7 mouse cellular contexts compared by ENCODE assay signal in the genomic region with DNA sequence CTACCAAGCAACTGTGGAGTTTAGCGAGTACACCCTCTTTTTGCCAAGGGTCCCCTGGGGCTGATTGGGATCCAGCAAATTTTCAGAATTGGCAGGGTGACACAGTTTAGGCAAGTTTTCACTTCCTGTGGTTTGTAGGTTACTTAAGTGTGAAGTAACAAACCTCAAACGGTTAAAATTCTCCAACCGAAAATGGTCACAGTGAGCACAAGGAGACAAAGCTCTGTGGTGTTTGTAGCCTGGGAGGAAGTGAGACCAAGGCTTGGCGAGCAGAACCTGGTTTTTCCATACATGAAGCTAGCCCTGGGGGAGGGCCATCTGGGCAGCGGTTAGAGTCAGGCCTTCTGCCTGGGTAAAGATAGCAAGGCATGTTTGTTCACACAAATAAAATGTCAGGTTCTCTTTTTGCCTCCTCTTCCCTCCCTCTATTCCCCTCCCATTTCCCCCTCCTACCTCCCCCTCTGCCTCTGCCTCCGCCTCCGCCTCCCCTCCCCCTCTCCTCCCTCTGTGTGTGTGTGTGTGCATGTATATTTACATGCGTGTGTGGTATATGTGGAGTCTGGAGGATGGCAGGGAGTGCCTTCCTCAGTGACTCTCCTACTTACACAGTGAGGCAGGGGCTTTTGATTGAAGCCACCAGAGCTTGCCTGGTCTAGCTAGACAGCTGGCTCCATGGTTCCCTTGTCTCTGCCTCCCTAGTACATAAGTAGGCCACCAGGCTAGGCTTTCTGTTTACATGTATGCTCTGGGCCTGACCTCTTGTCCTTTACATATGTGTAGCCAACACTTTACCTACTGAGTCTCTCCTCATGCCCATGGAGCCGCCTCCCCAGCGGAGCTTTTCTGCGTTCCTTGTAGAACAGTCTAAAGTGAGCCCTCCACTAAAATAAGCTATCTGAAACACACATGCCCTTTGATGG.
DNase-seq lines count a peak whose midpoint lies in the region; ATAC-seq lines count a peak whose summit lies in the region.

No protein-coding gene starts in this region.

- H3K27ac ChIP-seq in midbrain, embryonic 13.5 days = no peak overlapping the region
- no peak overlapping the region for H3K27ac ChIP-seq in midbrain, embryonic 11.5 days (ENCODE audit: low read depth, low read length)

- no peak overlapping the region for H3K9ac ChIP-seq in midbrain, embryonic 13.5 days (replicated peaks)
- no peak overlapping the region for H3K9ac ChIP-seq in midbrain, embryonic 11.5 days (ENCODE audit: low read length)

- no peaks in the 10 kb centered on the region for H3K36me3 ChIP-seq in midbrain, embryonic 13.5 days
- H3K36me3 ChIP-seq in midbrain, embryonic 11.5 days (ENCODE audit: control insufficient read depth, insufficient read depth, low read length) = no peaks in the 10 kb centered on the region
- H3K36me3 ChIP-seq in megakaryocyte, embryonic 14.5 days (replicated peaks; ENCODE audit: low read length) = peaks cover 9% of the 10 kb centered on the region

- no peaks in the 10 kb centered on the region for H3K27me3 ChIP-seq in midbrain, embryonic 13.5 days
- H3K27me3 ChIP-seq in midbrain, embryonic 11.5 days (ENCODE audit: control insufficient read depth, insufficient read depth, low read length) = no peaks in the 10 kb centered on the region
- no peaks in the 10 kb centered on the region for H3K27me3 ChIP-seq in megakaryocyte, embryonic 14.5 days (replicated peaks)

- 69% methylated on average over 10 of the region's 11 CpGs for WGBS in midbrain, embryonic 13.5 days
- 67% methylated on average over 11 of the region's 11 CpGs for WGBS in midbrain, embryonic 11.5 days

- H3K4me3 ChIP-seq in midbrain, embryonic 13.5 days (replicated peaks) = no peak overlapping the region
- H3K4me3 ChIP-seq in midbrain, embryonic 11.5 days (ENCODE audit: low read depth, low read length) = no peak overlapping the region
- peak overlapping the region; percentile 82 for H3K4me3 ChIP-seq in megakaryocyte, embryonic 14.5 days (replicated peaks)

- peak; percentile 56; the same call in 1 of the 2 replicates for ATAC-seq in midbrain, embryonic 13.5 days
- no peak for ATAC-seq in midbrain, embryonic 11.5 days (ENCODE audit: low FRiP score)

- no peak for DNase-seq in midbrain, embryonic 11.5 days (ENCODE audit: low spot score, missing footprints)
- peak; percentile 69 for DNase-seq in adrenal gland, postnatal 14 days
- DNase-seq in induced T-regulatory cell, adult 2 months (ENCODE audit: low read depth) = peak; percentile 90
- peak; percentile 81 for DNase-seq in thymus, postnatal 25 days
- no peak for DNase-seq in frontal cortex, postnatal 25 days (ENCODE audit: low spot score in 2 of 2)

- H3K4me1 ChIP-seq in midbrain, embryonic 13.5 days (replicated peaks) = peaks cover 15% of the 10 kb centered on the region; the same call in 1 of the 2 replicates
- no peaks in the 10 kb centered on the region for H3K4me1 ChIP-seq in midbrain, embryonic 11.5 days (ENCODE audit: control insufficient read depth, insufficient read depth, low read length)
- H3K4me1 ChIP-seq in megakaryocyte, embryonic 14.5 days = peaks cover 63% of the 10 kb centered on the region

- no peaks in the 10 kb centered on the region for H3K9me3 ChIP-seq in midbrain, embryonic 13.5 days
- no peaks in the 10 kb centered on the region for H3K9me3 ChIP-seq in midbrain, embryonic 11.5 days (ENCODE audit: control insufficient read depth, low read length)
- H3K9me3 ChIP-seq in megakaryocyte, embryonic 14.5 days = peaks cover 8% of the 10 kb centered on the region; the same call in 1 of the 2 replicates

- H3K4me2 ChIP-seq in midbrain, embryonic 13.5 days (replicated peaks) = no peak overlapping the region
- no peak overlapping the region for H3K4me2 ChIP-seq in midbrain, embryonic 11.5 days

Comparison
In these comparisons a context has a peak if more than half of its experiments do, and no peak if none do; other contexts are left out.
1. DNase-seq: peak in adrenal gland, postnatal 14 days (single experiment), induced T-regulatory cell, adult 2 months (single experiment) and thymus, postnatal 25 days (single experiment); none in midbrain, embryonic 11.5 days (single experiment) and frontal cortex, postnatal 25 days (0 of 2).